Mouse (Mus musculus): ENCODE measurements at regions not wholly inside any gene's neighbourhood (a gene's known extent, or its start where the extent isn't known, plus 50 kb on each side); places are given as distances from the start of the nearest gene placed in this dataset.

GRCm38 (mm10) chr10:111882521-111882920, 89.9 kb upstream of the Krr1 start:
- TF ChIP-seq CTCF (IDR thresholded peaks at IDR 0.05; ENCODE audit: low read depth): no peak
- TF ChIP-seq EP300 (IDR thresholded peaks at IDR 0.05; ENCODE audit: low read depth): no peak

Data from heart, postnatal 0 days (tissue).